In the genomic region with DNA sequence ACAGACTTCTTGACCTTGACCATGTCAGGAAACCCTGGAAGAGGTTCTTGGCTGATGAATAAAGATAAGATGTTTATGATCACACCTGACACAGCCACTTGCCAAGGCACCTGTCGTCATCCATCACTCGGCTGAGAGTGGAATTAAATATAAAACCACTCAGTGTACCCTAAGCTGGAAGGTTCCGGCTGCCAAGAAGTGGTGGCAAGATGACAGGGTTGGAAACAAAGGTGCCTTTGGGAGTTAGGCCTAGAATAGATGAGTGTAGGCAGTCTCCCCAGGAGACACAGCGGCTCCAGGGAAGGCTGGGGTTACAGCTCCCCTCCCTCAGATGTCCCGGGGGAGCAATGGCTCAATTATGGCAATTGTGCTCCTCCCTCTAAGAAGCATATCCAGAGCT, we compare ENCODE assay signal across 28 mouse cellular contexts.
DNase-seq lines count a peak whose midpoint lies in the region; ATAC-seq and TF ChIP-seq lines count a peak whose summit lies in the region.
"Had no signal": no experiment of that assay in that cellular context is flagged by ENCODE, and none has a peak within 500 bp of the region (broad histone marks: within the 10 kb centered on the region; RNA-seq: fewer than 3 reads in every experiment).

No protein-coding gene starts in this region.

- no peak overlapping the region for H3K4me2 ChIP-seq in midbrain, embryonic 11.5 days
- no peak overlapping the region for H3K4me2 ChIP-seq in midbrain, postnatal 0 days (ENCODE audit: low read depth, low read length, poor library complexity, severe bottlenecking)
- H3K4me2 ChIP-seq in myocyte (ENCODE audit: low read depth): no peak overlapping the region
- H3K4me2 ChIP-seq: hindbrain, embryonic 15.5 days; limb, embryonic 15.5 days; lung, embryonic 15.5 days; neural tube, embryonic 15.5 days had no signal

- no peak overlapping the region for H3ac ChIP-seq in myocyte (ENCODE audit: control insufficient read depth, insufficient read length)

- H3K79me2 ChIP-seq in myocyte (ENCODE audit: control insufficient read depth, insufficient read depth): no peaks in the 10 kb centered on the region

- H3K27me3 ChIP-seq in midbrain, embryonic 11.5 days (ENCODE audit: control insufficient read depth, insufficient read depth, low read length): no peaks in the 10 kb centered on the region
- no peaks in the 10 kb centered on the region for H3K27me3 ChIP-seq in midbrain, postnatal 0 days (ENCODE audit: insufficient read depth, low read length)
- H3K27me3 ChIP-seq in myocyte (ENCODE audit: control insufficient read depth, insufficient read depth, insufficient read length): no peaks in the 10 kb centered on the region
- H3K27me3 ChIP-seq: hindbrain, embryonic 15.5 days; limb, embryonic 15.5 days; lung, embryonic 15.5 days; neural tube, embryonic 15.5 days had no signal

- TF ChIP-seq CTCF in midbrain, postnatal 0 days (IDR thresholded peaks at IDR 0.05): no peak

- no peaks in the 10 kb centered on the region for H3K36me3 ChIP-seq in midbrain, embryonic 11.5 days (ENCODE audit: control insufficient read depth, insufficient read depth, low read length)
- no peaks in the 10 kb centered on the region for H3K36me3 ChIP-seq in midbrain, postnatal 0 days (ENCODE audit: insufficient read depth, low read length)
- H3K36me3 ChIP-seq in myocyte (ENCODE audit: control insufficient read depth, insufficient read depth): no peaks in the 10 kb centered on the region
- H3K36me3 ChIP-seq: hindbrain, embryonic 15.5 days; limb, embryonic 15.5 days; lung, embryonic 15.5 days; neural tube, embryonic 15.5 days had no signal

- no peak for TF ChIP-seq POLR2A in myocyte (IDR thresholded peaks at IDR 0.05; ENCODE audit: insufficient read length, low read depth)

- WGBS in midbrain, embryonic 11.5 days: 86% methylated on average over 5 of the region's 5 CpGs
- 79% methylated on average over 5 of the region's 5 CpGs for WGBS in midbrain, postnatal 0 days

- H3K4me1 ChIP-seq in midbrain, embryonic 11.5 days (ENCODE audit: control insufficient read depth, insufficient read depth, low read length): no peaks in the 10 kb centered on the region
- no peaks in the 10 kb centered on the region; the same call in 1 of the 2 replicates for H3K4me1 ChIP-seq in midbrain, postnatal 0 days (ENCODE audit: insufficient read depth, low read length)
- H3K4me1 ChIP-seq: hindbrain, embryonic 15.5 days; limb, embryonic 15.5 days; lung, embryonic 15.5 days; neural tube, embryonic 15.5 days had no signal

- no peak overlapping the region for H3K27ac ChIP-seq in midbrain, embryonic 11.5 days (ENCODE audit: low read depth, low read length)
- no peak overlapping the region for H3K27ac ChIP-seq in midbrain, postnatal 0 days (ENCODE audit: low read depth, low read length)
- H3K27ac ChIP-seq: hindbrain, embryonic 15.5 days; kidney, postnatal 0 days; limb, embryonic 15.5 days; liver, embryonic 14.5 days; lung, embryonic 15.5 days; macrophage; neural tube, embryonic 15.5 days had no signal

- DNase-seq in adrenal gland, postnatal 25 days: peak; percentile 8
- no peak for DNase-seq in adrenal gland, postnatal 4 days (ENCODE audit: low spot score in 2 of 2)
- DNase-seq in kidney, adult 11 months: peak; percentile 3
- DNase-seq in kidney, adult 18-20 months: no peak
- peak; percentile 33 for DNase-seq in midbrain, embryonic 11.5 days (ENCODE audit: low spot score, missing footprints)
- no peak for DNase-seq in midbrain, postnatal 0 days (ENCODE audit: low spot score)
- no peak for DNase-seq in frontal cortex, postnatal 25 days (ENCODE audit: low spot score in 2 of 2)
- DNase-seq: cerebellum, adult 8-10 months; cerebellum, postnatal 36 days; embryo, embryonic 11 days; forebrain, postnatal 0 days; heart, postnatal 4 days; layer of hippocampus, postnatal 36 days; right cerebral cortex, adult 18-20 months; right cerebral cortex, postnatal 4 days; thymus, adult 2 months; thymus, postnatal 4 days had no signal

- no peak for ATAC-seq in midbrain, embryonic 11.5 days (ENCODE audit: low FRiP score)
- no peak for ATAC-seq in midbrain, postnatal 0 days (ENCODE audit: low FRiP score)
- ATAC-seq: CD4-positive, CD25-positive, alpha-beta regulatory T cell, adult 4 months; forebrain, postnatal 0 days; intestine, embryonic 16.5 days; midbrain, embryonic 16.5 days had no signal

- H3K9me3 ChIP-seq in midbrain, embryonic 11.5 days (ENCODE audit: control insufficient read depth, low read length): no peaks in the 10 kb centered on the region
- H3K9me3 ChIP-seq in midbrain, postnatal 0 days (ENCODE audit: low read length): no peaks in the 10 kb centered on the region
- H3K9me3 ChIP-seq: hindbrain, embryonic 15.5 days; limb, embryonic 15.5 days; lung, embryonic 15.5 days; neural tube, embryonic 15.5 days had no signal

- no peak overlapping the region for H3K4me3 ChIP-seq in midbrain, embryonic 11.5 days (ENCODE audit: low read depth, low read length)
- no peak overlapping the region for H3K4me3 ChIP-seq in midbrain, postnatal 0 days (ENCODE audit: low read depth, low read length)
- H3K4me3 ChIP-seq in myocyte: no peak overlapping the region
- H3K4me3 ChIP-seq: hindbrain, embryonic 15.5 days; limb, embryonic 15.5 days; lung, embryonic 15.5 days; neural tube, embryonic 15.5 days had no signal

- H3K9ac ChIP-seq in midbrain, embryonic 11.5 days (ENCODE audit: low read length): no peak overlapping the region
- H3K9ac ChIP-seq in midbrain, postnatal 0 days (replicated peaks; ENCODE audit: low read length, poor library complexity, severe bottlenecking): no peak overlapping the region
- H3K9ac ChIP-seq: forebrain, postnatal 0 days; hindbrain, embryonic 15.5 days; limb, embryonic 15.5 days; liver, embryonic 14.5 days; lung, embryonic 15.5 days; neural tube, embryonic 15.5 days had no signal

TF ChIP-seq in myocyte, 11 proteins besides CTCF, POLR2A, EP300 and RAD21:
- TF ChIP-seq POLR2AphosphoS2 (IDR thresholded peaks at IDR 0.05; ENCODE audit: insufficient read length, low read depth) (no peak), MYOD1 (IDR thresholded peaks at IDR 0.05; ENCODE audit: control insufficient read depth in 1 of 3, insufficient read length in 2 of 3, low read depth in 2 of 3) (peak in 2 of 3 experiments; percentile 14 to 57)
TF ChIP-seq in myocyte: peak in this region for 1.

Comparison
In these comparisons a context has a peak if more than half of its experiments do, and no peak if none do; other contexts are left out.
1. DNase-seq: peak in adrenal gland, postnatal 25 days (single experiment), kidney, adult 11 months (single experiment) and midbrain, embryonic 11.5 days (single experiment); none in adrenal gland, postnatal 4 days (0 of 2), kidney, adult 18-20 months (single experiment), midbrain, postnatal 0 days (single experiment) and frontal cortex, postnatal 25 days (0 of 2).